ENCODE assay signal across 8 mouse cellular contexts in genomic region chrX:152001182-152001684, GRCm38 (mm10). TPM values are rescaled to one million over a fixed set of nuclear protein-coding genes. Genes with fewer than 3 reads are reported as not detected.
DNase-seq lines count a peak whose midpoint lies in the region; ATAC-seq and TF ChIP-seq lines count a peak whose summit lies in the region.

No protein-coding gene starts in this region.

- TF ChIP-seq CTCF in liver, adult 2 months (IDR thresholded peaks at IDR 0.05; ENCODE audit: low read depth, low read length): no peak

- intact Hi-C loops in left cerebral cortex, postnatal 36 days (cut with DNase I): loop anchor here (2.0 kb wide), 1 partner anchor 16 kb away; the partner anchor contains the start of genes Ribc1 and Smc1a

- TF ChIP-seq POLR2A in liver, adult 2 months (IDR thresholded peaks at IDR 0.05; ENCODE audit: extremely low read depth, insufficient read depth, low read length): no peak

- H3K27me3 ChIP-seq in liver, adult 2 months (ENCODE audit: control insufficient read depth, insufficient read depth, low read length): no peaks in the 10 kb centered on the region
- H3K27me3 ChIP-seq in embryonic facial prominence, embryonic 15.5 days: peaks cover 26% of the 10 kb centered on the region
- H3K27me3 ChIP-seq in limb, embryonic 11.5 days (ENCODE audit: control insufficient read depth, insufficient read depth, low read length): peaks cover 18% of the 10 kb centered on the region; the same call in 1 of the 2 replicates
- peaks cover 4% of the 10 kb centered on the region for H3K27me3 ChIP-seq in neural tube, embryonic 14.5 days (ENCODE audit: control insufficient read depth, insufficient read depth, low read length)

- H3K4me2 ChIP-seq in embryonic facial prominence, embryonic 15.5 days (replicated peaks): peak overlapping the region; percentile 56
- peak overlapping the region; percentile 59; the same call in 1 of the 2 replicates for H3K4me2 ChIP-seq in limb, embryonic 11.5 days (ENCODE audit: low read depth, severe bottlenecking)
- peak overlapping the region; percentile 54 for H3K4me2 ChIP-seq in neural tube, embryonic 14.5 days (ENCODE audit: low read depth, low read length)

- ATAC-seq in embryonic facial prominence, embryonic 15.5 days (ENCODE audit: insufficient number of reproducible peaks, low FRiP score, low TSS enrichment, low read depth): no peak
- no peak for ATAC-seq in limb, embryonic 11.5 days (ENCODE audit: insufficient number of reproducible peaks, low FRiP score, low TSS enrichment, low read depth)
- no peak for ATAC-seq in neural tube, embryonic 14.5 days (ENCODE audit: low read depth)

- DNase-seq in liver, adult 2 months (ENCODE audit: extremely low read depth, low read depth, low spot score): peak; percentile 76
- no peak for DNase-seq in liver
- DNase-seq in limb, embryonic 11.5 days (ENCODE audit: low spot score): no peak
- no peak for DNase-seq in left cerebral cortex, postnatal 36 days (ENCODE audit: low spot score in 2 of 2)
- no peak for DNase-seq in cerebellum, postnatal 25 days
- no peak for DNase-seq in embryo, embryonic 10.5 days (ENCODE audit: low spot score)

- H3K4me1 ChIP-seq in liver, adult 2 months (ENCODE audit: control insufficient read depth, insufficient read depth, low read length): peaks cover 9% of the 10 kb centered on the region
- H3K4me1 ChIP-seq in embryonic facial prominence, embryonic 15.5 days: no peaks in the 10 kb centered on the region
- H3K4me1 ChIP-seq in limb, embryonic 11.5 days (ENCODE audit: control insufficient read depth, insufficient read depth, low read length): no peaks in the 10 kb centered on the region
- no peaks in the 10 kb centered on the region for H3K4me1 ChIP-seq in neural tube, embryonic 14.5 days (ENCODE audit: control insufficient read depth, insufficient read depth, low read length)

- H3K4me3 ChIP-seq in liver, adult 2 months (ENCODE audit: insufficient read depth, low read depth, low read length): peak overlapping the region; percentile 5; the same call in 1 of the 2 replicates
- H3K4me3 ChIP-seq in embryonic facial prominence, embryonic 15.5 days (replicated peaks): peak overlapping the region; percentile 48
- H3K4me3 ChIP-seq in limb, embryonic 11.5 days (ENCODE audit: low read depth, low read length): peak overlapping the region; percentile 45
- peak overlapping the region; percentile 39 for H3K4me3 ChIP-seq in neural tube, embryonic 14.5 days (ENCODE audit: low read depth, low read length)

- H3K79me2 ChIP-seq in liver, adult 2 months (ENCODE audit: control insufficient read depth, insufficient read depth, low read length): no peaks in the 10 kb centered on the region

- peak overlapping the region; percentile 59 for H3K27ac ChIP-seq in liver, adult 2 months (replicated peaks; ENCODE audit: insufficient read depth, low read depth, low read length)
- H3K27ac ChIP-seq in embryonic facial prominence, embryonic 15.5 days (replicated peaks): peak overlapping the region; percentile 55; the same call in 1 of the 2 replicates
- H3K27ac ChIP-seq in limb, embryonic 11.5 days (replicated peaks; ENCODE audit: low read depth, low read length): no peak overlapping the region
- H3K27ac ChIP-seq in neural tube, embryonic 14.5 days (ENCODE audit: low read depth, low read length): no peak overlapping the region

- H3K36me3 ChIP-seq in liver, adult 2 months (ENCODE audit: control insufficient read depth, insufficient read depth, low read length): peaks cover 12% of the 10 kb centered on the region; the same call in 1 of the 2 replicates
- H3K36me3 ChIP-seq in embryonic facial prominence, embryonic 15.5 days: 0 out of 2 replicates have a peak, but pooled peaks cover 3% of the 10 kb centered on the region
- peaks cover 2% of the 10 kb centered on the region; the same call in 1 of the 2 replicates for H3K36me3 ChIP-seq in limb, embryonic 11.5 days (ENCODE audit: control insufficient read depth, insufficient read depth, low read length)
- no peaks in the 10 kb centered on the region for H3K36me3 ChIP-seq in neural tube, embryonic 14.5 days (ENCODE audit: control insufficient read depth, insufficient read depth, low read length)

- no peaks in the 10 kb centered on the region for H3K9me3 ChIP-seq in embryonic facial prominence, embryonic 15.5 days (replicated peaks)
- H3K9me3 ChIP-seq in limb, embryonic 11.5 days (ENCODE audit: control insufficient read depth, low read length): no peaks in the 10 kb centered on the region
- no peaks in the 10 kb centered on the region for H3K9me3 ChIP-seq in neural tube, embryonic 14.5 days (ENCODE audit: control insufficient read depth, low read length)

- 4% methylated on average over 9 of the region's 9 CpGs for WGBS in liver, adult 2 months
- WGBS in embryonic facial prominence, embryonic 15.5 days: 24% methylated on average over 9 of the region's 9 CpGs
- 43% methylated on average over 9 of the region's 9 CpGs for WGBS in limb, embryonic 11.5 days
- WGBS in neural tube, embryonic 14.5 days: 41% methylated on average over 9 of the region's 9 CpGs

- no peak overlapping the region; the same call in 1 of the 2 replicates for H3K9ac ChIP-seq in liver, adult 2 months (ENCODE audit: low read depth, low read length)
- no peak overlapping the region for H3K9ac ChIP-seq in embryonic facial prominence, embryonic 15.5 days
- no peak overlapping the region for H3K9ac ChIP-seq in limb, embryonic 11.5 days (ENCODE audit: low read length)
- H3K9ac ChIP-seq in neural tube, embryonic 14.5 days (replicated peaks; ENCODE audit: low read depth, low read length): no peak overlapping the region

RNA-seq across cellular contexts. Expression of gene Hsd17b10, which starts 0.4 kb away (rescaled TPM):
- 205 and 230 TPM in 2 replicates for total RNA-seq in liver, adult 2 months (2014; rRNA removed)
- polyA plus RNA-seq in liver, adult 2 months (2012; rRNA removed): 118 and 151 TPM in 2 replicates
- polyA plus RNA-seq in embryonic facial prominence, embryonic 15.5 days (2015; fragmentation: Nextera tagmentation; extraction: Ambion mirVana): 180 and 186 TPM in 2 replicates
- 246 and 254 TPM in 2 replicates for polyA plus RNA-seq in limb, embryonic 11.5 days (2014; fragmentation: Nextera tagmentation; extraction: Ambion mirVana)
- 113 and 120 TPM in 2 replicates for polyA plus RNA-seq in neural tube, embryonic 14.5 days (2014; fragmentation: Nextera tagmentation; extraction: Ambion mirVana)
- 10 to 100 TPM; 40.2 to 42.0 TPM for total RNA-seq in left cerebral cortex, postnatal 36 days (2021)

RNA-seq across cellular contexts. Expression of gene Ribc1, which starts 14.9 kb away (rescaled TPM):
- total RNA-seq in liver, adult 2 months (2014; rRNA removed): 0.87 and 1.2 TPM in 2 replicates
- 0.43 and 0.68 TPM in 2 replicates for polyA plus RNA-seq in liver, adult 2 months (2012; rRNA removed)
- polyA plus RNA-seq in embryonic facial prominence, embryonic 15.5 days (2015; fragmentation: Nextera tagmentation; extraction: Ambion mirVana): 4.7 and 6.5 TPM in 2 replicates
- polyA plus RNA-seq in limb, embryonic 11.5 days (2014; fragmentation: Nextera tagmentation; extraction: Ambion mirVana): 5.3 and 6.3 TPM in 2 replicates
- 1.0 and 1.1 TPM in 2 replicates for polyA plus RNA-seq in neural tube, embryonic 14.5 days (2014; fragmentation: Nextera tagmentation; extraction: Ambion mirVana)
- under 1 TPM; 0.27 to 0.49 TPM for total RNA-seq in left cerebral cortex, postnatal 36 days (2021)

RNA-seq across cellular contexts. Expression of gene Smc1a, which starts 15.0 kb away (rescaled TPM):
- 20.7 and 23.7 TPM in 2 replicates for total RNA-seq in liver, adult 2 months (2014; rRNA removed)
- 6.6 and 10.9 TPM in 2 replicates for polyA plus RNA-seq in liver, adult 2 months (2012; rRNA removed)
- 98.2 and 100 TPM in 2 replicates for polyA plus RNA-seq in embryonic facial prominence, embryonic 15.5 days (2015; fragmentation: Nextera tagmentation; extraction: Ambion mirVana)
- polyA plus RNA-seq in limb, embryonic 11.5 days (2014; fragmentation: Nextera tagmentation; extraction: Ambion mirVana): 138 and 143 TPM in 2 replicates
- 69.9 and 88.8 TPM in 2 replicates for polyA plus RNA-seq in neural tube, embryonic 14.5 days (2014; fragmentation: Nextera tagmentation; extraction: Ambion mirVana)
- 10 to 100 TPM; 45.2 to 51.3 TPM for total RNA-seq in left cerebral cortex, postnatal 36 days (2021)

Comparison
In these comparisons a context has a peak if more than half of its experiments do, and no peak if none do; other contexts are left out.
1. H3K27ac ChIP-seq: peak in liver, adult 2 months (single experiment) and embryonic facial prominence, embryonic 15.5 days (single experiment); none in limb, embryonic 11.5 days (single experiment) and neural tube, embryonic 14.5 days (single experiment).
2. Peak in every context shown above with its lines, with median percentiles within 50 percentile points of each other: H3K4me3 ChIP-seq and H3K4me2 ChIP-seq.